Mouse (Mus musculus) kidney, postnatal 25 days (tissue): Measurements from ENCODE around the gene Kitl.

Source experiments
- DNase-seq, 2 experiments: peaks; one replicate each; pipeline ENCODE4 v3.0.0; 2021; ENCODE audit warnings: mixed read lengths in 2 of 2

The Kitl gene

DNA sequence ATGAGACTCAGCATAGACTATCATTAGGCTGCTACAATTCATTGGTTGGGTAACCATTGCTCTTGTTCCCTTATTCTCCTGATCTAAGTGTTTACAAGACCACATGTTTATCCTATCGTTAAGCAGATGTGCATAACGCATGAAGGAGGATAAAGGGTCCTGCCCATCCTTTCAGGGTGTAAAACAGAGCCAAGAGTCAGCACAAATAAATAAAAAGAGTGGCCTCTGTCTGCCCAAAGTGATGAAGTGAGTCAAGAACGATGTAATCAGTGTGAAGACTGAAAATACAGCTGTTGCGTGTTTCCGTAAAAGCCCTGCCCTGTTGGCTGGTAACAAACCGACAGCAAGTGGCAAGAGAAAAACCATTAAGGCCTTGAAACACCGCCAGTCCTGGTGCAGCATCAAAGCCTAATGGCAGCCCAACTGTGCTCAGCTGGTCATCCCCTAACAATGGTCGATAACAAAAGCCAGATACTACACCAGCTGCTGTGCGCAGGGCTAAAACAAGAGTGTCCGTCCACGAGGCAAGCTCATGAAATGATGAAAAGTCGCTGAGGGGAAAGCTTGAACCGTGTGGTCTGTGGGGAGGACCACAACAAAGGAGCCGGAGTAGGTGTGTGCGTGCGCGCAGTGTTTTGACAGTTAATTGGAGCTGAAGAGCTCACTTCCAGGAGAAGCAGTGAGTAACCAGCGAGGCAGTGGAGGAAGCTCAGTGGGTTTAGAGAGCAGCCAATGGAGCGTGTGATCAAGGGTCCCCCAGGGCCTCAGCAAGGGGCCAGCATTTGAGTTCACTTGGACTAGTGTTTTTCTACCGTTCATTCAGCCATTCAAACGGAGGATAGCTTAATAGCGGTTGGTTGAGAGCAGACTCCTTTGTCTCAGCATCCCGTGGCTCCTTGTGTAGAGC lies 112.7 kb downstream of the Kitl start:
- no peak for DNase-seq

DNA sequence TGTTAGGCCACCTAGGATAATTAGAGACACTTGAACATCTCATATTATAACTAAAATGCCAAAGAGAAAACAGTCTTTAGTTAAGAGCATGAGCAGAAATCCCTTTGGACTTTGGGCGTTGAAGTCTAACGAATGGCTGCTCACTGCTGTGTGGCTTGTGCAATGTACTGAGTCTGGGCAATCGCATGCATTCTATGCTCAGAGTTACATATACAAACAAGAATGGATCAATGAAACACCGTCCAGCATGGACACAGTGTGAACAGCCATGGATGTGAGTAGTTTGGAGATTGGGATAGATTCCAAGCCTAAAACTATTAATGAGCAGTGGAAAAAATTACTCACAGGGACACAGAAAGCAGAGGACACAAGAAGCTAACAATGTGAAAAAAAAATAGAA lies 116.2 kb downstream of the Kitl start:
- DNase-seq = no peak

DNA sequence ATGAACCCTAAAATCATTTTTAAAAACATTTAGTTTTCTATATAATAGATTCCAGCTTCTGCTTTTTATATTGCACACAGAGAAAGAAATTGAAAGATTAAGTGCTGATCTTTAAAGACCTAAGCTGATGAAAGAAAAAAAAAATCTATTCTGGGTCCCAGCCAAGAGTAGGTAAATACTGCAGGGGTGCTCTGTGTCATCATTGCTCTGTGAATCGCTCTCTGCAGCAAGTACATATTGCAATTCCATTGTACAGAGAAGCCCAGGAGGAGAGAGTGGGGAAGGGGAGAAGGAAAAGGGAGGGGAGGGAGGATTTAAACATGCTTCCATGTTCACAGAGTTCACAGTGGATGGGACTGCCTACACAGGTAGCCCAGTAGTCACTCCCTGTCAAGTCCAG lies 116.9 kb downstream of the Kitl start:
- DNase-seq = no peak

DNA sequence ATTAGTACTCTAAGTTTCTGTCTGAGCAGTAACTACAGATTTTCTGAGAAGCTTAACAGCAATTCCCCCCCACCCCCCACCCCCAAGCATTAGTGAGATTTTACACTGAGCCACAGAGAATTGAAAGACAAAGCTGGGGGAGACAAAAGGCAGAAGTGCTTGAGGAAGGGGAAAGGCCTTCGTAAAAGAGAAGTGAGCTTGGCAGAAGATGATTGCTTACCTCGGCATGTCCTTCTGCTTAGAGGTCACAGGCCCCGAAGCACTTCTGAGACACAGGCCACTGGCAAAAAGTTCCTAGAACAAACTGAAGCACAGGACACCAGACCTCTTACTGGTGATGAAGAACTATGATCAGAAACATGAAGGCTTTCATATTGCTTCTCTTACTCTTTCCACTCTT lies 123.1 kb downstream of the Kitl start:
- no peak for DNase-seq

GRCm38 (mm10) chr10:100148123-100148522 lies 132.7 kb downstream of the Kitl start:
- DNase-seq = no peak
